Mouse (Mus musculus): ENCODE measurements around the gene Tmem273. TPM values are rescaled to one million over a fixed set of nuclear protein-coding genes. Genes with fewer than 3 reads are reported as not detected.

The Tmem273 gene
- total and polyA plus RNA-seq, 3 experiments: not detected

GRCm38 (mm10) chr14:32824267-32825150 lies 38.7 kb downstream of the Tmem273 start:
- no peaks in the 10 kb centered on the region for H3K4me1 ChIP-seq (ENCODE audit: control insufficient read depth in 1 of 2, insufficient read depth in 2 of 2, low read length in 2 of 2)
- H3K9ac ChIP-seq (ENCODE audit: control insufficient read depth, low read depth, low read length, poor library complexity, severe bottlenecking): no peak overlapping the region
- H3K27me3 ChIP-seq (ENCODE audit: control insufficient read depth in 1 of 2, insufficient read depth in 2 of 2, low read length in 2 of 2): no peaks in the 10 kb centered on the region
- no peak for DNase-seq (ENCODE audit: low read depth, low spot score)
- no peaks in the 10 kb centered on the region for H3K79me2 ChIP-seq (ENCODE audit: control insufficient read depth, insufficient read depth, low read length, poor library complexity)
- no peaks in the 10 kb centered on the region for H3K36me3 ChIP-seq (ENCODE audit: control insufficient read depth in 1 of 2, insufficient read depth in 2 of 2, low read length in 2 of 2)
- H3K27ac ChIP-seq (ENCODE audit: control insufficient read depth, low read depth, low read length): no peak overlapping the region
- H3K9me3 ChIP-seq (replicated peaks; ENCODE audit: insufficient read depth, low read length): no peaks in the 10 kb centered on the region
- TF ChIP-seq TCF12 (IDR thresholded peaks at IDR 0.05; ENCODE audit: low read depth, low read length) (no peak), SMC3 (IDR thresholded peaks at IDR 0.05; ENCODE audit: low read depth, low read length) (no peak), POLR2AphosphoS5 (IDR thresholded peaks at IDR 0.05; ENCODE audit: borderline replicate concordance, low read depth, low read length) (no peak), RAD21 (IDR thresholded peaks at IDR 0.05; ENCODE audit: low read depth, low read length) (no peak), GATA1 (IDR thresholded peaks at IDR 0.05; ENCODE audit: low read depth, low read length) (no peak), SIN3A (IDR thresholded peaks at IDR 0.05; ENCODE audit: low read length) (no peak), BHLHE40 (IDR thresholded peaks at IDR 0.05; ENCODE audit: borderline replicate concordance, low read depth, low read length) (no peak), MAZ (IDR thresholded peaks at IDR 0.05; ENCODE audit: low read depth, low read length) (no peak), USF2 (IDR thresholded peaks at IDR 0.05; ENCODE audit: borderline replicate concordance in 1 of 2, insufficient read depth in 1 of 2, low read depth in 1 of 2, low read length in 2 of 2) (no peak)
- H3K4me3 ChIP-seq (ENCODE audit: control insufficient read depth in 1 of 2, insufficient read depth in 1 of 2, low read depth in 2 of 2, low read length in 2 of 2): no peak overlapping the region

GRCm38 (mm10) chr14:32825426-32826032 lies 39.8 kb downstream of the Tmem273 start:
- no peaks in the 10 kb centered on the region for H3K9me3 ChIP-seq (replicated peaks; ENCODE audit: insufficient read depth, low read length)
- H3K79me2 ChIP-seq (ENCODE audit: control insufficient read depth, insufficient read depth, low read length, poor library complexity): no peaks in the 10 kb centered on the region
- H3K4me1 ChIP-seq (ENCODE audit: control insufficient read depth in 1 of 2, insufficient read depth in 2 of 2, low read length in 2 of 2): no peaks in the 10 kb centered on the region
- no peaks in the 10 kb centered on the region for H3K27me3 ChIP-seq (ENCODE audit: control insufficient read depth in 1 of 2, insufficient read depth in 2 of 2, low read length in 2 of 2)
- no peak for TF ChIP-seq RCOR1 (IDR thresholded peaks at IDR 0.05; ENCODE audit: low read depth, low read length)
- no peak overlapping the region for H3K9ac ChIP-seq (ENCODE audit: control insufficient read depth, low read depth, low read length, poor library complexity, severe bottlenecking)
- no peaks in the 10 kb centered on the region for H3K36me3 ChIP-seq (ENCODE audit: control insufficient read depth in 1 of 2, insufficient read depth in 2 of 2, low read length in 2 of 2)
- H3K4me3 ChIP-seq (ENCODE audit: control insufficient read depth in 1 of 2, insufficient read depth in 1 of 2, low read depth in 2 of 2, low read length in 2 of 2): no peak overlapping the region
- DNase-seq (ENCODE audit: low read depth, low spot score): no peak
- no peak overlapping the region for H3K27ac ChIP-seq (ENCODE audit: control insufficient read depth, low read depth, low read length)

GRCm38 (mm10) chr14:32827165-32827564 lies 41.4 kb downstream of the Tmem273 start:
- Histone ChIP-seq H3K4me3 (ENCODE audit: control insufficient read depth in 1 of 2, insufficient read depth in 1 of 2, low read depth in 2 of 2, low read length in 2 of 2) (no peak overlapping the region), H3K4me1 (ENCODE audit: control insufficient read depth in 1 of 2, insufficient read depth in 2 of 2, low read length in 2 of 2) (no peaks in the 10 kb centered on the region), H3K36me3 (ENCODE audit: control insufficient read depth in 1 of 2, insufficient read depth in 2 of 2, low read length in 2 of 2) (no peaks in the 10 kb centered on the region), H3K27me3 (ENCODE audit: control insufficient read depth in 1 of 2, insufficient read depth in 2 of 2, low read length in 2 of 2) (no peaks in the 10 kb centered on the region), H3K27ac (ENCODE audit: control insufficient read depth, low read depth, low read length) (no peak overlapping the region), H3K9ac (ENCODE audit: control insufficient read depth, low read depth, low read length, poor library complexity, severe bottlenecking) (no peak overlapping the region), H3K79me2 (ENCODE audit: control insufficient read depth, insufficient read depth, low read length, poor library complexity) (no peaks in the 10 kb centered on the region), H3K9me3 (replicated peaks; ENCODE audit: insufficient read depth, low read length) (no peaks in the 10 kb centered on the region)
- no peak for TF ChIP-seq CTCF (IDR thresholded peaks at IDR 0.05 in 2 of 3, conservative IDR thresholded peaks at IDR 0.05 in 1 of 3; ENCODE audit: control insufficient read depth in 1 of 3, insufficient read depth in 1 of 3, low read depth in 2 of 3, low read length in 3 of 3, poor library complexity in 1 of 3, severe bottlenecking in 1 of 3)
- no peak for TF ChIP-seq TAL1 (IDR thresholded peaks at IDR 0.05; ENCODE audit: low read length)
- no peak for DNase-seq (ENCODE audit: low read depth, low spot score)
